Mouse (Mus musculus) left cerebral cortex, adult 6 months (tissue): Measurements from ENCODE around the gene Serpina3a. TPM values are rescaled to one million over a fixed set of nuclear protein-coding genes. Genes with fewer than 3 reads are reported as not detected.

Source experiments
- long read RNA-seq, 2 experiments: library from polyadenylated mRNA; unstranded; transcript quantifications; one replicate each; pipeline ENCODE4 v2.0.0; 2019 to 2020
- polyA plus RNA-seq: library from polyadenylated mRNA; unstranded; fragments of <200 nt; fragmentation: Nextera tagmentation; gene quantifications from 2 replicates; pipeline ENCODE4 v1.2.3, GENCODE M21; 2021

Gene Serpina3a
- not detected in 2 replicates for polyA plus RNA-seq
- long read RNA-seq, experiment 1 = 0 reads
- long read RNA-seq, experiment 2 = 0 reads

DNA sequence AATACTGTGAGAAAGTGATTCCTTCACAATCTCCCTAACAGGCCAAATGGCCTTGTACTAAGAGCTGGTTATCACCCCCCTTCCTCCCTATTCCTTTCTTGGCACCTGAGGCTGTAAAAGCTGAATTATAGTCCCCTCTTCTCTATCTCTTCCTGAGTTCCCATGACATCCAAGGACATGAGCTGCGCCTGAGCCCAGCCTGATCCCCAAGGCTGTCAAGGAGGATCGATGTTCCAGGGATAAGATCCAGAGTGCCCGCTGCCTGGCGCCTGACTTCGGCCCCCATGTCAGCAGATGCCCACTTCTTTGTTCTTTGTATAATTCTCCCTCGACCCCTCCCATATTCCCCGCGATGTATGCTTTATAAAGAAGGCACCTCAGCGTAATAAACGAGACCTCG is at the start of gene Serpina3a:
TSS of gene Serpina3a (plus strand) at position 392 of the 400 bp plus-strand sequence.

DNA sequence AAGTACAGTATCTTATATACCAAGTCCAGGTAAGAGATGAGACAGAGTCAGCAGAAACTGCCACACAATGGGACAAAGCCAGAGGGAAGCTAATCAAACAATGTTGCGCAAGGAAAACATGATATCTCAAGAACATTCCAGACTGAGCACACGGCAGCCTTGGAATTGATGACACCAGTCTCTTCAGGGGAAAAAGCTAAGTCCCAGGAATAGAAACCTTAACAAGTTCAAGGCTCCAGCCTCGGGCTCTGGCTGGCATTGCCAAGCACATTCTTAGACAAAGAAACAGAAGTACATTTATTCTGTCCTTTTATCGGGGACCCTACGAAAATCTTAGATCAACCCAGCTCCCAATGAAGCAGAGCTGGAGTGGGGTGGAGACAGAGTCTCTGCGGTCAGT is 11.8 kb upstream of the Serpina3a start, which contains the start of gene Serpina5:
TSS of gene Serpina5 (plus strand) at position 346 of the 400 bp plus-strand sequence.

DNA sequence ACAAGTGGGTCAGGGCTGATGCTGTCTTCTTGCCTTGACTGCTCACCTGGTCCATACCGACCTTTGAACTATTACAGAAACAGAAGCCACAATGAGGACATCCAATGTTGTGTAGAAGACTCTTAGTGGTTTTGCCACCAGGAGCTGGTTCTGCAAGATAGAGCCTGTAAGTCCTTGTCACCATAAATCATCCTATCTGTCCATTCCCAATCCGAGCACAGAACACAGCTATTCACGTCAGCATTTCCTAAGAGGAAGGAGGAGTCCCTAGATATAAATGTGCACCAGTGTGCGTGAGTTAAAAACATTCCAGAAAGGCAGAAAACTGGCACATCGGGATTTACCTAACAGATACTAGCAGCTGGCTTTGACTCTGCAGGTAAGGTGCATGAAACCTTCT is 15.2 kb downstream of the Serpina3a start, which contains the start of gene Serpina3b:
TSS of gene Serpina3b (plus strand) at position 301 of the 400 bp plus-strand sequence.

DNA sequence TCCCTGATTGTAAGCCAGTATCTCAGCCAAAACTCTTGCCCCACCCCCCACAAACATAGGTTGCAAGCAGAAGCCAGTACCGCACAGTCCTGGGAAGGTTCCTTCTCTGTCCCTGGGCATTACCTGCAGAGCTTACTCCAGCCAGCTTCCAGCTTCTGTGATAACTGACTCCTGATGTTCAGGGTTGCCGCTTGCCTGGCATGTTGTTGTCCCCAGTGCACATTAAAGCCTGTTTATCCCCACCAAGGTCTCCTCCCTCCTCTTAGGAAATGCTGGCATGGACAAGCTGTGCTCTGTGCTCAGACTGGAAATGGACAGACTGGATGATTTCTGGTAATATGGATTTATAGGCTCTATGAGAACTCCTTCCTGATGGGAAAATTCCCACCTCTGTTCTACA is 41.1 kb downstream of the Serpina3a start, which contains the start of gene Serpina3c:
TSS of gene Serpina3c (minus strand) at position 215 of the 400 bp plus-strand sequence.

Other genes starting within 250 kb of the Serpina3a start
- not detected in 2 replicates for gene Serpina1a, start 249.2 kb upstream of the Serpina3a start, polyA plus RNA-seq
- not detected in 2 replicates for gene Serpina1c, start 207.8 kb upstream of the Serpina3a start, polyA plus RNA-seq
- not detected in 2 replicates for gene Serpina1e, start 153.7 kb upstream of the Serpina3a start, polyA plus RNA-seq
- not detected in 2 replicates for gene Serpina11, start 122.8 kb upstream of the Serpina3a start, polyA plus RNA-seq
- gene Serpina9, start 99.0 kb upstream of the Serpina3a start, polyA plus RNA-seq = 4.9 and 5.1 TPM in 2 replicates
- gene Serpina12, start 68.3 kb upstream of the Serpina3a start, polyA plus RNA-seq = 0.05 and 0.06 TPM in 2 replicates
- not detected in 2 replicates for gene Serpina5, start 11.6 kb upstream of the Serpina3a start, polyA plus RNA-seq
- not detected in 2 replicates for gene Serpina3b, start 15.3 kb downstream of the Serpina3a start, polyA plus RNA-seq
- gene Serpina3c, start 41.1 kb downstream of the Serpina3a start, polyA plus RNA-seq = 0.09 TPM in 1 of 2 replicates, not detected in the other
- gene Serpina3f, start 101.8 kb downstream of the Serpina3a start, polyA plus RNA-seq = not detected in 2 replicates
- 0.10 and 0.21 TPM in 2 replicates for gene Serpina3g, start 123.5 kb downstream of the Serpina3a start, polyA plus RNA-seq
- not detected in 2 replicates for gene Serpina3i, start 150.4 kb downstream of the Serpina3a start, polyA plus RNA-seq
- not detected in 2 replicates for gene Serpina3j, start 201.8 kb downstream of the Serpina3a start, polyA plus RNA-seq
- gene Serpina3k, start 225.8 kb downstream of the Serpina3a start, polyA plus RNA-seq = not detected in 2 replicates
- gene Serpina3m, start 225.8 kb downstream of the Serpina3a start, polyA plus RNA-seq = not detected in 2 replicates